Mouse (Mus musculus): Measurements from ENCODE around the gene Cep126. TPM values are rescaled to one million over a fixed set of nuclear protein-coding genes. Genes with fewer than 3 reads are reported as not detected.

Gene Cep126
- polyA plus RNA-seq, 1 experiment from 2014 or later: 0.40 TPM

DNA sequence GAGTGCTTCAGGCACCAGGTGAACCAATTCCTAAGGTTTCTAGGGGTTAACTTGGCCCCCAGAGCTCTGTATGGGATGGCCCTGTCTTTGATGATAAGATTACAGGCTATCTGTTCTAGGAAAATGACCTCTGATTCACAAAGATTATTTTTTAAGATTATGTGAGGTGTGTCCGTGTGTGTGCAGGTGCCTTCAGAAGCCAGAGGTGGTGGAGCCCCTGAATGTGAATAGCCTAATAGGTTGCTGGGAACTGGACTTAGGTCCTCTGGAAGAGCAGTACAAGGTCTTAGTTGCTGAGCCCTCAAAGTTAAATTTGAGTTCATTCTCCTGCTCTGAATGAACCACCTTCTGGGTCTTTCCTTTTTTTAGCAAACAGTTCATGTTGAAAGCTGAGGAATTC lies 100.0 kb downstream of the Cep126 start:
- no peaks in the 10 kb centered on the region for H3K36me3 ChIP-seq (ENCODE audit: control insufficient read depth, insufficient read depth)
- no peaks in the 10 kb centered on the region for H3K9me3 ChIP-seq (ENCODE audit: control insufficient read depth)
- no peak overlapping the region for H3K9ac ChIP-seq (ENCODE audit: low read depth, low read length)
- H3K4me1 ChIP-seq (replicated peaks; ENCODE audit: control insufficient read depth, insufficient read depth, low read length): peaks cover 4% of the 10 kb centered on the region
- TF ChIP-seq CTCF (IDR thresholded peaks at IDR 0.05; ENCODE audit: low read depth): no peak
- no peak overlapping the region for H3K4me2 ChIP-seq (replicated peaks; ENCODE audit: low read depth)
- 48% methylated on average over 1 of the region's 1 CpGs for WGBS
- no peak overlapping the region; the same call in 1 of the 2 replicates for H3K27ac ChIP-seq (ENCODE audit: low read depth, low read length)
- no peak overlapping the region for H3K4me3 ChIP-seq (ENCODE audit: low read depth, low read length)
- ATAC-seq: no peak
- H3K27me3 ChIP-seq (replicated peaks; ENCODE audit: control insufficient read depth, insufficient read depth, low read length): no peaks in the 10 kb centered on the region

- 81% methylated on average over 5 of the region's 5 CpGs for WGBS
- ATAC-seq: no peak
- TF ChIP-seq CTCF (IDR thresholded peaks at IDR 0.05; ENCODE audit: low read depth): no peak
These were observed 101.2 kb downstream of the Cep126 start for GRCm38 (mm10) chr9:8032847-8033246.

More at GRCm38 (mm10) chr9:8032847-8033246, 101.2 kb downstream of the Cep126 start:
- Histone ChIP-seq H3K9me3 (ENCODE audit: control insufficient read depth) (no peaks in the 10 kb centered on the region), H3K27me3 (replicated peaks; ENCODE audit: control insufficient read depth, insufficient read depth, low read length) (no peaks in the 10 kb centered on the region), H3K4me3 (ENCODE audit: low read depth, low read length) (no peak overlapping the region), H3K27ac (ENCODE audit: low read depth, low read length) (no peak overlapping the region), H3K9ac (ENCODE audit: low read depth, low read length) (no peak overlapping the region), H3K4me2 (replicated peaks; ENCODE audit: low read depth) (no peak overlapping the region), H3K4me1 (replicated peaks; ENCODE audit: control insufficient read depth, insufficient read depth, low read length) (peaks cover 4% of the 10 kb centered on the region), H3K36me3 (ENCODE audit: control insufficient read depth, insufficient read depth) (no peaks in the 10 kb centered on the region)

Other genes starting within 250 kb of the Cep126 start
- gene Yap1, start 129.7 kb downstream of the Cep126 start, polyA plus RNA-seq (2015; fragmentation: Nextera tagmentation; extraction: Ambion mirVana): 11.4 TPM in 2 replicates
- gene Cfap300, start 91.5 kb downstream of the Cep126 start, polyA plus RNA-seq (2015; fragmentation: Nextera tagmentation; extraction: Ambion mirVana): 1.6 and 2.0 TPM in 2 replicates

Data from intestine, postnatal 0 days (tissue).